Mouse (Mus musculus) heart, embryonic 14.5 days (tissue): ENCODE results near the gene Txnrd1. TPM values are rescaled to one million over a fixed set of nuclear protein-coding genes. Genes with fewer than 3 reads are reported as not detected.

Source experiments
- ATAC-seq: fragments of 200-750 bp; cut with Nextera tagmentation; 2 replicates; pipeline ENCODE4 v1.8.0; 2017; ENCODE audit warnings: low read depth, moderate TSS enrichment; ENCODE audit not compliant: insufficient number of reproducible peaks, insufficient read depth, low FRiP score
- H3K27ac ChIP-seq, 2 experiments: fragments of 200-500 bp in 1 of 2; fragments of 300-500 bp in 1 of 2; sonication (generic) in 1 of 2; replicated peaks in 1 of 2; 2 replicates each; pipeline ENCODE4 v1.5.1; 2012 to 2014; ENCODE audit warnings: low read depth in 2 of 2, low read length in 2 of 2, control low read depth in 1 of 2, mild to moderate bottlenecking in 1 of 2, mixed read lengths in 1 of 2; ENCODE audit not compliant: control insufficient read depth in 1 of 2, insufficient read depth in 1 of 2
- H3K27me3 ChIP-seq: fragments of 300-500 bp; sonication (generic); 2 replicates; pipeline ENCODE4 v1.6.1; 2014; ENCODE audit warnings: mild to moderate bottlenecking, low read length, control low read depth; ENCODE audit not compliant: control insufficient read depth, insufficient read depth
- H3K36me3 ChIP-seq: fragments of 300-500 bp; sonication (generic); 2 replicates; pipeline ENCODE4 v1.6.1; 2014; ENCODE audit warnings: mild to moderate bottlenecking, control low read depth, low read length, mixed read lengths; ENCODE audit not compliant: control insufficient read depth, insufficient read depth
- H3K4me1 ChIP-seq, 2 experiments: fragments of 200-500 bp in 1 of 2; fragments of 300-500 bp in 1 of 2; sonication (generic) in 1 of 2; 2 replicates each; pipeline ENCODE4 v1.6.1; 2012 to 2014; ENCODE audit warnings: low read length in 2 of 2, control low read depth in 1 of 2, mixed read lengths in 1 of 2; ENCODE audit not compliant: control insufficient read depth in 2 of 2, insufficient read depth in 2 of 2
- H3K4me2 ChIP-seq: fragments of 300-500 bp; sonication (generic); 2 replicates; pipeline ENCODE4 v1.6.1; 2014; ENCODE audit warnings: mild to moderate bottlenecking, low read length
- H3K4me3 ChIP-seq, 2 experiments: fragments of 200-500 bp in 1 of 2; fragments of 300-500 bp in 1 of 2; sonication (generic) in 1 of 2; 2 replicates each; pipeline ENCODE4 v1.5.1; 2012 to 2014; ENCODE audit warnings: low read length in 2 of 2, mild to moderate bottlenecking in 2 of 2, control low read depth in 1 of 2, low read depth in 1 of 2, moderate library complexity in 1 of 2; ENCODE audit not compliant: control insufficient read depth in 1 of 2, insufficient read depth in 1 of 2
- H3K9ac ChIP-seq: fragments of 300-500 bp; sonication (generic); 2 replicates; pipeline ENCODE4 v1.6.1; 2014; ENCODE audit warnings: mild to moderate bottlenecking, low read length
- H3K9me3 ChIP-seq: fragments of 300-500 bp; sonication (generic); 2 replicates; pipeline ENCODE4 v1.6.1; 2016; ENCODE audit warnings: low read length, control low read depth; ENCODE audit not compliant: control insufficient read depth
- WGBS: fragments of 180-500 bp; shearing (Covaris S2); extraction: QIAGEN DNeasy Blood & Tissue Kit; methylation state at CpG from one replicate; pipeline ENCODE4 v1.1.7; 2014; 5-methylcytosine and 5-hydroxymethylcytosine counted together
- polyA plus RNA-seq: library from polyadenylated mRNA; unstranded; fragments of >200 nt; fragmentation: Nextera tagmentation; extraction: Ambion mirVana; gene quantifications from 2 replicates; pipeline ENCODE4 v1.2.1, GENCODE M21; 2014

Txnrd1 gene
- polyA plus RNA-seq, 1 experiment from 2014 or later: 74.3 TPM

- Histone ChIP-seq H3K4me1 (0 out of 4 replicates have a peak, but pooled peaks cover 0 to 4% of the 10 kb centered on the region in 2 experiments), H3K27ac (no peak overlapping the region), H3K4me3 (no peak overlapping the region), H3K27me3 (no peaks in the 10 kb centered on the region), H3K9ac (no peak overlapping the region), H3K36me3 (no peaks in the 10 kb centered on the region), H3K9me3 (no peaks in the 10 kb centered on the region), H3K4me2 (no peak overlapping the region)
- 76% methylated on average over 6 of the region's 6 CpGs for WGBS
- no peak for ATAC-seq
Observed at GRCm38 (mm10) chr10:82913772-82914171, 80.0 kb downstream of the Txnrd1 start.

- Histone ChIP-seq H3K27me3 (no peaks in the 10 kb centered on the region), H3K9ac (no peak overlapping the region), H3K36me3 (no peaks in the 10 kb centered on the region), H3K4me1 (peaks cover 4 to 9% of the 10 kb centered on the region in 2 experiments), H3K9me3 (no peaks in the 10 kb centered on the region), H3K27ac (no peak overlapping the region), H3K4me3 (no peak overlapping the region), H3K4me2 (no peak overlapping the region)
- 70% methylated on average over 2 of the region's 2 CpGs for WGBS
- no peak for ATAC-seq
Observed at GRCm38 (mm10) chr10:82918675-82919074, 84.9 kb downstream of the Txnrd1 start.

- H3K9me3 ChIP-seq: no peaks in the 10 kb centered on the region
Observed at GRCm38 (mm10) chr10:82919404-82919980, 85.7 kb downstream of the Txnrd1 start.

GRCm38 (mm10) chr10:82923547-82923946 is 89.8 kb downstream of the Txnrd1 start:
- no peak for ATAC-seq
- H3K9me3 ChIP-seq: peaks cover 6% of the 10 kb centered on the region
- H3K27me3 ChIP-seq: no peaks in the 10 kb centered on the region
- no peak overlapping the region for H3K4me3 ChIP-seq
- 42% methylated on average over 3 of the region's 3 CpGs for WGBS
- peaks cover 4 to 9% of the 10 kb centered on the region in 2 experiments for H3K4me1 ChIP-seq
- no peak overlapping the region for H3K27ac ChIP-seq
- H3K9ac ChIP-seq: no peak overlapping the region
- no peak overlapping the region for H3K4me2 ChIP-seq
- no peaks in the 10 kb centered on the region for H3K36me3 ChIP-seq

More at GRCm38 (mm10) chr10:82919404-82919980, 85.7 kb downstream of the Txnrd1 start:
- Histone ChIP-seq H3K27me3 (no peaks in the 10 kb centered on the region), H3K4me3 (no peak overlapping the region), H3K36me3 (no peaks in the 10 kb centered on the region), H3K4me2 (no peak overlapping the region), H3K4me1 (peaks cover 4 to 9% of the 10 kb centered on the region in 2 experiments), H3K27ac (no peak overlapping the region), H3K9ac (no peak overlapping the region)
- no peak for ATAC-seq
- 61% methylated on average over 4 of the region's 4 CpGs for WGBS

GRCm38 (mm10) chr10:82924750-82925149 is 91.0 kb downstream of the Txnrd1 start:
- H3K4me1 ChIP-seq: peaks cover 0 to 4% of the 10 kb centered on the region in 2 experiments; a peak in 3 of 4 replicates
- WGBS: 89% methylated on average over 2 of the region's 2 CpGs
- no peak for ATAC-seq

GRCm38 (mm10) chr10:82925624-82926023 is 91.9 kb downstream of the Txnrd1 start:
- no peak overlapping the region for H3K4me3 ChIP-seq
- H3K9me3 ChIP-seq: peaks cover 6% of the 10 kb centered on the region
- WGBS: 83% methylated on average over 2 of the region's 2 CpGs
- no peak for ATAC-seq
- H3K4me1 ChIP-seq: peaks cover 0 to 4% of the 10 kb centered on the region in 2 experiments; a peak in 2 of 4 replicates
- H3K36me3 ChIP-seq: no peaks in the 10 kb centered on the region
- H3K4me2 ChIP-seq: no peak overlapping the region
- H3K27me3 ChIP-seq: no peaks in the 10 kb centered on the region
- no peak overlapping the region for H3K27ac ChIP-seq
- no peak overlapping the region for H3K9ac ChIP-seq

More at GRCm38 (mm10) chr10:82924750-82925149, 91.0 kb downstream of the Txnrd1 start:
- H3K27ac ChIP-seq: no peak overlapping the region
- no peak overlapping the region for H3K9ac ChIP-seq
- no peak overlapping the region for H3K4me3 ChIP-seq
- peaks cover 6% of the 10 kb centered on the region for H3K9me3 ChIP-seq
- no peaks in the 10 kb centered on the region for H3K27me3 ChIP-seq
- H3K4me2 ChIP-seq: no peak overlapping the region
- no peaks in the 10 kb centered on the region for H3K36me3 ChIP-seq

GRCm38 (mm10) chr10:82935018-82935633 is 101.4 kb downstream of the Txnrd1 start:
- Histone ChIP-seq H3K27me3 (no peaks in the 10 kb centered on the region), H3K4me1 (peaks cover 0 to 3% of the 10 kb centered on the region in 2 experiments; a peak in 1 of 4 replicates), H3K27ac (no peak overlapping the region), H3K4me3 (no peak overlapping the region), H3K36me3 (no peaks in the 10 kb centered on the region), H3K9ac (no peak overlapping the region), H3K9me3 (no peaks in the 10 kb centered on the region), H3K4me2 (no peak overlapping the region)
- WGBS: 76% methylated on average over 13 of the region's 13 CpGs
- no peak for ATAC-seq
